Mouse (Mus musculus) urinary bladder, postnatal 25 days (tissue): ENCODE results near the gene Rep15.
A peak's percentile ranks its signal among the peaks of the same experiment; 100 is the strongest.

Experiments
- DNase-seq: peaks from one replicate; pipeline ENCODE4 v3.0.0; 2022; ENCODE audit warnings: low spot score

Rep15 gene

GRCm38 (mm10) chr6:147032303-147032925, at the start of gene Rep15:
TSS of gene Rep15 (plus strand) at chr6:147032584.
- no peak for DNase-seq

GRCm38 (mm10) chr6:146984569-146984968, 47.8 kb upstream of the Rep15 start:
- no peak for DNase-seq

- DNase-seq: peak; percentile 67
Observed at GRCm38 (mm10) chr6:146994236-146994635, 38.1 kb upstream of the Rep15 start.

DNA sequence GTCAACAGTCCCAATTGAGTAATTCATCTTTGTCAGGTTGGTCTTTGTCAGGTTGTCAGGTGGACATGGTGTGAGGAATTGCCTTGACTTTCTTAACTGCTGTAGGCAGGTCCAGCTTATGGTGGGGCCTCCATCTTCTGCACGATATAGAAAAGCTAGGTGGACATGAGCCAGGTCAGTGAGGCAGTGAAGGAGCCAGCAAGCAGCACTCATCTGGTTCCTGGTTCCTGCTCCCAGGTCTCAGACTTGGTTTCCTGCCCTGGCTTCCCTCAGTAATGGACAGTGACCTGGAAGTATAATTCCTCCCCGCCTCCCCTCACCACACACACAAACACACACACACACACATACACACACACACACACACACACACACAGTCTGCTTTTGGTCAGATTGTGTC, 37.0 kb upstream of the Rep15 start:
- no peak for DNase-seq

DNA sequence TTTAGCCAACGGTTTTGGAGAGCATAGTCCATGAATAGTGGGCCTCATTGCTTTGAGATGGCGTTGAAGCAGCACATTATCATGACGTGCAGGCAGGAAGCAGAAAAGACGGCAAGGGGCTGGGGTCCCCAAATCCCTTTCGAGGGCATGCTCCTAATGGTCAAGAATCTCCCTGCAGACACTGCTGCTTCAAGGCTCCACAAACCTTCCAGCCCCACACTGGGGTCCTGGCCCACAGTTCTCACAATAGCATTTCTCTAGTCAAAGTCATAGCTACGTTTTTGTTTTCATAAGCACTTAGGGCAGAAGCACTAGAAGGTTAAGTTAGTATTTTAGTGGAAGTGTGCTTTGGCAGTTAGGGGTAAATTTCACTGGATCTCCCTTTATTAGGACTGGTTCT, 36.5 kb upstream of the Rep15 start:
- DNase-seq: no peak

DNA sequence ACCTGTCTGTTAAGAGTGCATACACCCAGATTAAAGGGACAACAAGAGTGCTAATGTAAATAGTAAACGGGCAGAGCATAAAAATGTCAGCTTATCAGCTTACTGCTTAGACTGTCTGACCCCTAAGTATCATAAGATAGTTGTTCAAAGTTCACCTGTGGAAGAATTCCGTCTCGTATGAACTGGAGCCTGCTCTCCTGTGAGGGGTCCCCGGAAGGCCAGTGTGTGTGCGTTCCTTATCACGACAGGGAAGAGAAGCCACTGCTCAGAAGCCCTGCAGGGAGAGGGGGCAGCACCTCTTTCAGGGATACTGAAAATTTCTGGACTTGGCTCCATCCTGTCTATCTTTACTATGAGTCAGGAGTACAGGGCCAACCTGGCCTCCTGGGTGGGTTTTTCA, 35.4 kb upstream of the Rep15 start:
- DNase-seq: no peak

- no peak for DNase-seq
Observed at GRCm38 (mm10) chr6:146998710-146999109, 33.7 kb upstream of the Rep15 start.

DNA sequence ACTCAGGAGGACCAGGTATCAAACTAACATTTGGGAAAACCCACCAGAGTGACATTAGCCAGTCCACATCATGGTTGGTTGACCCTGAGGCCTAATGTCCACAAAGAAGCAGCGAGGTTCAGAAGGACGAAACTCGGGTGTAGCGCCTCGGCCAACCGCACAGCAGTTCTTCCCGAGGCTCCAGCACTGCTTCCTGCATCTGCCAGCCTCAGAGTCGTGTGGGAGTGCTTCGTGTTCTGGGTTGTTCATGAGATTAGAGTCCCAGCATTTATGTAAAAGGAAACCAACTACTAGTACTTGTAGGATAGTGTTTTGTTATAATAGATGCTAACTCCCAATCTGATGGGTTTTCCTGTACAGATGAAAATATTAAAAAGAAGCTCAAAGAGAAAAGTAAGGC, 33.1 kb upstream of the Rep15 start:
- no peak for DNase-seq

GRCm38 (mm10) chr6:146999755-147000154, 32.6 kb upstream of the Rep15 start:
- no peak for DNase-seq

GRCm38 (mm10) chr6:147008148-147008547, 24.2 kb upstream of the Rep15 start:
- DNase-seq: no peak

DNA sequence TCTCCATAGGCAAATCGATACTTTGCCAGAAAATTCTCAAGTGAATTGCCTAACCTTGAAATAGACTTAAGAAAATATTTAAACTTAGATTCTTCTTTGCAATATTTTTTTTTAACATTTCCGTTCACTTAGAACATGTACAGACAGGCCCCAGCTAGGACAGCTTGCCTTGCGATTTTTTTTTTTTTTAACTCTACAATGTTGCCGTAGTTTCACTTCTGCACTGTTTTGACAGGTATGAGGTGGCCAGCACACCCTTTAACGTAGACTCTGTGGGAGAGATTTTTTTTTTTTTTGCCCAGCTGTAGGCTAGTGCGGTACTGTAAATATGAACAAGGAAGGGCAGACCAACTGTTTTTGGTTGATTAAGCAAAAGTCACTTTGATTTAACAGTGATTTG, 22.0 kb upstream of the Rep15 start:
- no peak for DNase-seq

GRCm38 (mm10) chr6:147010811-147011520, 21.4 kb upstream of the Rep15 start:
- DNase-seq: no peak

DNA sequence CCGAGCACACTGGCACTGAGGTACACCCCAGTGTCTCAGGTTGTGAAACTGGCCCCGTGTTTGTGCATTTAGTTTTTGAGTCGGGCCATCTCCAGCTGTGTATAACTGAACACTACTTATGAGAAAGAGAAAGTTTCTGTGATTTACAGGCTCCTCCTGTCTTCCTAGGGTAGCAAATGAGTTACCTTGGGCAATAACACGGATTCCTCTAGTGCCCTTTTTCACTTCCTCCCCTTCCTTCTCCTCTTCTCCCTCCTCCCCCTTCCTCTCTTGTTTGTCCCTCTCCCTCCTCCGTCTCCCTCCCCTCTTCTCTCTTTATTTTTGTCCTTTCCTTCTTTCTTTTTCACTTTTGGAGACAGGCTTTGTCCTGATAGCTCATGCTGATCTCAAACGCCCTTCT, 20.8 kb upstream of the Rep15 start:
- DNase-seq: no peak

DNA sequence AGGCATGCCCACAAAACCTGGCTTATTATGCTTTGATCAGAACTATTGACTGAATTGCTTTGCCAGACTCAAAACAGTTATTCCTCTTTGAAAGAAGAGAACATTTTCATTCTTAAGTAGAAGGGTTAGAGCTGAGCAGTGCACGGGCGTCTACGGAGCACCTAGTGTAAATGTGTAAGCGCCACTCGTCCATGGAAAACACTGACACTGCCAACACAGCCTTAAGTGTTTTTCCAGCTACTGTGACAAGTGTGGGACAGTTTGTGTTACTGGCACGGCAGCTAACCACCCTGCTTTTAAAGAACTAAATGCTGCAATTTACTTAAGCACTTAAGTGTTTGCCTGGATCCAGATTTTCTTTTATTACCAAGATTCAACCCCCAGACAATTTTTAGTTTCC, 20.4 kb upstream of the Rep15 start:
- no peak for DNase-seq

DNA sequence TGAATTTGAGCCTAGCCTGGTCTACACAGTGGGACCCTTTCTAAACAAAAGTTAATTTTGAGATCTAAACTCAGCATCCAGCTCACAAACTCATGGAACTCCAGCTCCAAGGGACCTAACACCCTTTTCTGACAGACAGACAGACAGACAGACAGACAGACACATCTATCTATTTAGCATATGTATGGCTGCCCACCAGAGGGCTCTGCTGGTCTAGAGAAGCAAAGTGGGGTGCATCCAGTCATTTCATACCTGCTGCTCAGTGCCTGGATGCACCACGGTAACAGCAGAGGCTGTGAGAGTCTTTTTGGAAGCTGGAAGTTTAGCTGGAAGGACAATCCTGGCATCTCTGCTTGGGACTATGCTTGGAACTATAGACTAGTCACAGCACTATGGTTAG, 18.8 kb upstream of the Rep15 start:
- DNase-seq: no peak

DNA sequence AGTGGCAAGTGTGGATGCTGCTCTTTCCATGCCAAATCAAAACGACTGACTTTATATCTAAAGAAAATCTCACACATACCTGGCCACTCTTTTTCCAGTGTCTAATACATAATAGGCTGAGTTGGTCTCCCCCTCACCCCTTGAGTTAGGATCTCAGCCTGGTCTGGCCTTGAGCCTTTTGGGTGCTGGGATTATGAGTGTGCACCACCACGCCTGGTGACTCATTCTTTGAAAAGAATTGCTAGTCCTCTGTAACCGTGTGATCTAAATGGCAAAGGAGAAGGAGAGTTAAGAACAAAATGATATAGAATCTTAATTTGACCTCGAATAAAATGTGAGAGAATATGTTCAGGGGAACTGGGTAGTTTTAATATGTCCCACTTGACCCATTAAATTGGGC, 14.5 kb upstream of the Rep15 start:
- no peak for DNase-seq

GRCm38 (mm10) chr6:147018364-147018763, 14.0 kb upstream of the Rep15 start:
- no peak for DNase-seq

- no peak for DNase-seq
Observed at GRCm38 (mm10) chr6:147021181-147021580, 11.2 kb upstream of the Rep15 start.

GRCm38 (mm10) chr6:147022375-147023132, 9.8 kb upstream of the Rep15 start:
- DNase-seq: no peak

DNA sequence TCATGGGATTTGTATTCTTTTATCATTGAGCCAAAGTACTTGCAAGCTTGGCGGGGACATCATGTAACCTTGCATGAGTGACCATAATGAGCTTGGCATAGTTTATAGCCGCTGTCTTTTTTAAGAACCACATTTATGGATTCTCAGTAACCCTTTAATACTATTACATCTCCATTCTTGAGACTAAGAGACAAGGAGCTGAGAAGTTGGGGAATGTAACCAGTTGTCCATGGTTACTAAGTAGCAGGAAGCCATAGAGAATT, 9.3 kb upstream of the Rep15 start:
- no peak for DNase-seq

DNA sequence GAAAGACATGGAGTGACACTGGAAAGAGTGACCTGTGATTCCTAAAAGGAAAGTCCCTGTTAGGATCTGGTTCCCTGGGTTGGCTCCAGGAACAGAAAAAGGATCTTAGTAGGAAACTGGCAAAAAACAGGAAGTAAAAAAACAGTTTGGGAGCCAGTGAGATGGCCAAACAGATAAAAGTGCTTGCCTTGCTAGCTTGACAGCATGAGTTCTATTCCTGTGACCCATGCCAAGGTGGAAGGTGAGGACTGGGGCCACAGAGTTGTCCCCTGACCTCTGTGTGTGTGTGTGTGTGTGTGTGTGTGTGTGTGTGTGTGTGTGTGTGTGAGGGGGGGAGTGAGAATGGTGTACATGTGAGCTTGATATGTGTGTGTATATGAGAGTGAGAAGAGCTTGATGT, 8.8 kb upstream of the Rep15 start:
- DNase-seq: no peak

DNA sequence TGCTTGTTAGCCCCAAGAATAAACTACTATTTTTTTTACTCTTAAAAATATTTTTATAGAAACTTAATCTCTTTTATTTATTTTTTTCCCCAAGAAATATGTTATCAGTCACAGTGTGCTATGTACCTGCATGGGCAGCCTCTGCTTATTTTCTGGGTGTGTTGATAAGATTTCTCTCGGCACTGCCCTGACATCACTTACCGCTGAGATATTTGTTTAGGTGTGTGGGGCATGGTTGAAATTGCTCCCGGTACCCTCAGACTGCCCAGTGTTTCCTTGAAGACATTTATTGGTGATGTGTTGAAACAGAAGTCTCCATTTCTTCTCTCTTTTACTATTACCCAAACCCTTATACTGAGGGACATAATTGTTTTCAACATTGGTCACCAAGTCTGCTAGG, 7.6 kb upstream of the Rep15 start:
- DNase-seq: no peak

- no peak for DNase-seq
Observed at GRCm38 (mm10) chr6:147028396-147028795, 4.0 kb upstream of the Rep15 start.

DNA sequence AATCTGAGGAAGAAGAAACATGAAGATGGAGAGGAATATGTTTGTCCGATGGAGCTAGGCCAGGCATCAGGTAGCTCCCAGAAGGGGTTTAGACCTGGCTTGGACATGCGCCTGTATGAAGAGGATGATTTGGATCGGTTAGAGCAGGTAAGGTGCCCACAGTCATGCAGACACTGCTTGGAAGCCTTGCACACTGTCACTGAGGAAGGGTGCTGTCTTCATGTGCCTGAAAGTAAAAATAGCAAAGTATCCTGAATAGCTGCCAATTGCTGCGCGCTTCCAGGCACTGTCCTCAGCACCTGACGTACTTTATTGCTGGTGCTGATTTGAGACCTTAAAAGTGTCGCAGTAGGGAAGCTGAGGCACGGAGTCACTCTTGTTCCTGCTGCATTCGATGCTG, 2.8 kb upstream of the Rep15 start:
- DNase-seq: no peak
